Mouse (Mus musculus): ENCODE data around the gene Defb21. TPM values are rescaled to one million over a fixed set of nuclear protein-coding genes. Genes with fewer than 3 reads are reported as not detected.
A peak's percentile ranks its signal among the peaks of the same experiment; 100 is the strongest.

Gene Defb21
- polyA plus RNA-seq, 1 experiment from 2014 or later, result not detected

- WGBS, result 68% methylated on average over 6 of the region's 6 CpGs
- no peak for TF ChIP-seq CTCF (IDR thresholded peaks at IDR 0.05; ENCODE audit: low read depth)
- DNase-seq (ENCODE audit: low spot score) (no peak), ATAC-seq (replicated peaks; ENCODE audit: low FRiP score, low read depth) (no peak)
- Histone ChIP-seq H3K4me1 (replicated peaks; ENCODE audit: insufficient read depth, low read length) (no peaks in the 10 kb centered on the region), H3K27me3 (ENCODE audit: insufficient read depth, low read length) (no peaks in the 10 kb centered on the region), H3K36me3 (ENCODE audit: insufficient read depth, low read length) (no peaks in the 10 kb centered on the region), H3K4me3 (replicated peaks; ENCODE audit: low read depth, low read length) (no peak overlapping the region), H3K27ac (no peak overlapping the region), H3K4me2 (ENCODE audit: low read length) (no peak overlapping the region), H3K9me3 (replicated peaks; ENCODE audit: low read length) (no peaks in the 10 kb centered on the region), H3K9ac (ENCODE audit: low read depth, low read length) (no peak overlapping the region)
Observed at GRCm38 (mm10) chr2:152600076-152600475, 27.5 kb downstream of the Defb21 start.

DNA sequence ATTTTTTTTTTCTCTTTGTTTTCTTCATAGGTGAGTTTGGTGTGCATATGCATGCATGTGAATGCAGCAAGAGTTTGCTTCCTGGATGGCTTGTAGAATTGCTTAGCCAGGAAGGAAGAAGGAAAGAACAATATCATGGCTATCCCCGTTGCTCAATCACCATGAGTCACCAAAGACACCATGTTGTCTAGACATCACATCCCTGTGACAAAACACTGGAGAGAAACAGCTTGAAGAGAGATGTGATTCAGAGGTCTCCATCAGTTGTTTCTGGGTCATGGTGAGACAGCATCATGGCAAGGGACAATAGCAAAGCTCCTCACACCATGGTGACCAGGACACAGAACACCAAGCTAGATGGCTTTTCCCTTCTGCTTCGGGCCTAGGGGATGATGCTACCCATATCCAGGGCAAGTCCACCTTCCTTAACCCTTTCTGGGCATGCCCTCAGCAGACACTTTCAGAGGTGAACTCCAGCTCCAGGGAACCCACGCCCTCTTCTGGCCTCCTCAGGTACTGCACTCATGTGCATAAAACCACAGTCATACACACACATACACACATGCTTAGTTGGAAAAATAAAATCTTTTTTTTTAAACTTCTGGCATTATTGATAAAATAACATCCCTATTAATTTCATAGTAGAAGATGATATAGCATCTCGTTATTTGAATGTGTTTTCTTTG lies 28.9 kb downstream of the Defb21 start:
- no peak for DNase-seq (ENCODE audit: low spot score)
- Histone ChIP-seq H3K4me2 (ENCODE audit: low read length) (no peak overlapping the region), H3K36me3 (ENCODE audit: insufficient read depth, low read length) (no peaks in the 10 kb centered on the region), H3K27ac (no peak overlapping the region), H3K9ac (ENCODE audit: low read depth, low read length) (no peak overlapping the region), H3K4me1 (replicated peaks; ENCODE audit: insufficient read depth, low read length) (peaks cover 2% of the 10 kb centered on the region; the same call in 1 of the 2 replicates), H3K27me3 (ENCODE audit: insufficient read depth, low read length) (no peaks in the 10 kb centered on the region), H3K4me3 (replicated peaks; ENCODE audit: low read depth, low read length) (no peak overlapping the region), H3K9me3 (replicated peaks; ENCODE audit: low read length) (no peaks in the 10 kb centered on the region)
- TF ChIP-seq CTCF (IDR thresholded peaks at IDR 0.05; ENCODE audit: low read depth), result peak; percentile 46
- WGBS, result 79% methylated on average over 4 of the region's 4 CpGs
- ATAC-seq (replicated peaks; ENCODE audit: low FRiP score, low read depth), result no peak

- 83% methylated on average over 15 of the region's 15 CpGs for WGBS
Observed at GRCm38 (mm10) chr2:152604057-152604456, 31.5 kb downstream of the Defb21 start, which contains the start of gene Defb36. TSS of gene Defb36 (plus strand) at chr2:152604327.

GRCm38 (mm10) chr2:152607746-152608145 lies 35.2 kb downstream of the Defb21 start:
- Histone ChIP-seq H3K9ac (ENCODE audit: low read depth, low read length) (no peak overlapping the region), H3K4me1 (replicated peaks; ENCODE audit: insufficient read depth, low read length) (peaks cover 10% of the 10 kb centered on the region; the same call in 1 of the 2 replicates), H3K27me3 (ENCODE audit: insufficient read depth, low read length) (no peaks in the 10 kb centered on the region), H3K9me3 (replicated peaks; ENCODE audit: low read length) (no peaks in the 10 kb centered on the region), H3K4me2 (ENCODE audit: low read length) (no peak overlapping the region), H3K27ac (peak overlapping the region; percentile 60; the same call in 1 of the 2 replicates), H3K36me3 (ENCODE audit: insufficient read depth, low read length) (no peaks in the 10 kb centered on the region), H3K4me3 (replicated peaks; ENCODE audit: low read depth, low read length) (no peak overlapping the region)
- DNase-seq (ENCODE audit: low spot score) (peak; percentile 84), ATAC-seq (replicated peaks; ENCODE audit: low FRiP score, low read depth) (no peak; the same call in 1 of the 2 replicates)
- WGBS, result 9% methylated on average over 6 of the region's 6 CpGs
- no peak for TF ChIP-seq CTCF (IDR thresholded peaks at IDR 0.05; ENCODE audit: low read depth)

More at GRCm38 (mm10) chr2:152604057-152604456, 31.5 kb downstream of the Defb21 start, which contains the start of gene Defb36:
- ATAC-seq (replicated peaks; ENCODE audit: low FRiP score, low read depth) (no peak), DNase-seq (ENCODE audit: low spot score) (no peak)
- Histone ChIP-seq H3K4me2 (ENCODE audit: low read length) (no peak within 1 kb of the TSS), H3K4me3 (replicated peaks; ENCODE audit: low read depth, low read length) (no peak within 1 kb of the TSS), H3K9me3 (replicated peaks; ENCODE audit: low read length) (no peaks in the 10 kb centered on the region), H3K27me3 (ENCODE audit: insufficient read depth, low read length) (no peaks in the 10 kb centered on the region), H3K4me1 (replicated peaks; ENCODE audit: insufficient read depth, low read length) (peaks cover 10% of the 10 kb centered on the region; the same call in 1 of the 2 replicates), H3K36me3 (ENCODE audit: insufficient read depth, low read length) (no peaks in the 10 kb centered on the region), H3K27ac (no peak within 1 kb of the TSS), H3K9ac (ENCODE audit: low read depth, low read length) (no peak within 1 kb of the TSS)
- peak; percentile 61 for TF ChIP-seq CTCF (IDR thresholded peaks at IDR 0.05; ENCODE audit: low read depth)

GRCm38 (mm10) chr2:152608719-152609118 lies 36.2 kb downstream of the Defb21 start:
- 81% methylated on average over 1 of the region's 1 CpGs for WGBS
- no peak overlapping the region for H3K9ac ChIP-seq (ENCODE audit: low read depth, low read length)
- H3K4me3 ChIP-seq (replicated peaks; ENCODE audit: low read depth, low read length), result no peak overlapping the region
- H3K27me3 ChIP-seq (ENCODE audit: insufficient read depth, low read length), result no peaks in the 10 kb centered on the region
- DNase-seq (ENCODE audit: low spot score), result no peak
- no peak overlapping the region for H3K27ac ChIP-seq
- H3K4me1 ChIP-seq (replicated peaks; ENCODE audit: insufficient read depth, low read length), result peaks cover 10% of the 10 kb centered on the region; the same call in 1 of the 2 replicates
- no peak overlapping the region for H3K4me2 ChIP-seq (ENCODE audit: low read length)
- H3K9me3 ChIP-seq (replicated peaks; ENCODE audit: low read length), result no peaks in the 10 kb centered on the region
- TF ChIP-seq CTCF (IDR thresholded peaks at IDR 0.05; ENCODE audit: low read depth), result peak; percentile 40; the same call in 1 of the 2 replicates
- ATAC-seq (replicated peaks; ENCODE audit: low FRiP score, low read depth), result no peak
- H3K36me3 ChIP-seq (ENCODE audit: insufficient read depth, low read length), result no peaks in the 10 kb centered on the region

DNA sequence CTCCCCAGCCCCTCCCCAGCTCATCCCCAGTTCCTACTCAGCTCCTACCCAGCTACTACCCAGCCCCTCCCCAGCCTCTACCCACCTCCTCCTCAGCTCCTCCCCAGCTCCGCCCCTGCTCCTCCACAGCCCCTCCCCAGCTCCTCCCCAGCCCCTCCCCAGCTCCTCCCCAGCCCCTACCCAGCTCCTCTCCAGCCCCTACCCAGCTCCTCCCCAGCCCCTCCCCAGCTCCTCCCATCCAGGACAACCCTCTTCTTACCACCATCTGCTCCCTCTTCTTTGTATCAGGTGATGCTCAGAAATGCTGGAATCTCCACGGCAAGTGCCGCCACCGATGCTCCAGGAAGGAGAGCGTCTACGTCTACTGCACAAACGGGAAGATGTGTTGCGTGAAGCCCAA lies 39.6 kb downstream of the Defb21 start:
- Histone ChIP-seq H3K27ac (no peak overlapping the region), H3K4me3 (replicated peaks; ENCODE audit: low read depth, low read length) (no peak overlapping the region), H3K4me1 (replicated peaks; ENCODE audit: insufficient read depth, low read length) (peaks cover 1% of the 10 kb centered on the region; the same call in 1 of the 2 replicates), H3K9ac (ENCODE audit: low read depth, low read length) (no peak overlapping the region), H3K4me2 (ENCODE audit: low read length) (no peak overlapping the region), H3K27me3 (ENCODE audit: insufficient read depth, low read length) (no peaks in the 10 kb centered on the region), H3K9me3 (replicated peaks; ENCODE audit: low read length) (no peaks in the 10 kb centered on the region), H3K36me3 (ENCODE audit: insufficient read depth, low read length) (no peaks in the 10 kb centered on the region)
- ATAC-seq (replicated peaks; ENCODE audit: low FRiP score, low read depth) (no peak), DNase-seq (ENCODE audit: low spot score) (no peak)
- WGBS, result 45% methylated on average over 8 of the region's 8 CpGs
- no peak for TF ChIP-seq CTCF (IDR thresholded peaks at IDR 0.05; ENCODE audit: low read depth)
